Mouse (Mus musculus): ENCODE data around the gene Gng12.
A peak's percentile ranks its signal among the peaks of the same experiment; 100 is the strongest.

GRCm38 (mm10) chr6:66928972-66929645 lies 32.9 kb downstream of the Gng12 start:
- TF ChIP-seq CTCF (IDR thresholded peaks at IDR 0.05; ENCODE audit: low read depth) (0 out of 2 replicates have a peak, but pooled peaks have one; percentile 2), EP300 (IDR thresholded peaks at IDR 0.05; ENCODE audit: low read depth) (no peak)

All from heart, postnatal 0 days (tissue).